Mouse (Mus musculus) CH12.LX (cell line): ENCODE measurements around the gene Rnase4.

ENCODE experiments used
- CTCF ChIP-seq, 2 experiments: IDR thresholded peaks in 1 of 2; conservative IDR thresholded peaks in 1 of 2; 2 replicates each; pipeline ENCODE4 v1.5.1; 2011 to 2012; ENCODE audit warnings: low read depth in 2 of 2, low read length in 2 of 2, improper control_type of control experiment in 1 of 2, inconsistent platforms in 1 of 2, mild to moderate bottlenecking in 1 of 2, moderate library complexity in 1 of 2
- EP300 ChIP-seq: IDR thresholded peaks from 2 replicates; pipeline ENCODE4 v1.6.1; 2011; ENCODE audit warnings: low read length, improper control_type of control experiment
- PAX5 ChIP-seq: IDR thresholded peaks from 2 replicates; pipeline ENCODE4 v1.6.1; 2012; ENCODE audit warnings: low read length, inconsistent platforms, mixed read lengths
- RCOR1 ChIP-seq: conservative IDR thresholded peaks from 2 replicates; pipeline ENCODE4 v1.6.1; 2012; ENCODE audit warnings: low read depth, mild to moderate bottlenecking, inconsistent platforms, low read length, improper control_type of control experiment
- ZNF384 ChIP-seq: IDR thresholded peaks from 2 replicates; pipeline ENCODE4 v1.6.1; 2012; ENCODE audit warnings: low read depth, low read length, improper control_type of control experiment, inconsistent platforms

GRCm38 (mm10) chr14:51090921-51091900 is at the start of gene Rnase4, which contains the start of gene Ang:
- TF ChIP-seq CTCF (conservative IDR thresholded peaks at IDR 0.05 in 1 of 2, IDR thresholded peaks at IDR 0.05 in 1 of 2; ENCODE audit: low read depth in 2 of 2, low read length in 2 of 2), result no peak
- TF ChIP-seq ZNF384, result no peak
- no peak for TF ChIP-seq RCOR1
- no peak for TF ChIP-seq PAX5
- no peak for TF ChIP-seq EP300
